Mouse (Mus musculus) granulocyte monocyte progenitor cell, adult 5-6 weeks (primary cell): ENCODE measurements at regions not wholly inside any gene's neighbourhood (a gene's known extent, or its start where the extent isn't known, plus 50 kb on each side); places are given as distances from the start of the nearest gene placed in this dataset.
A peak's percentile ranks its signal among the peaks of the same experiment; 100 is the strongest.

Experiments
- ATAC-seq: replicated peaks from 2 replicates; pipeline ENCODE4 v1.8.0; 2016; ENCODE audit warnings: mild to moderate bottlenecking, moderate TSS enrichment, inconsistent platforms; ENCODE audit not compliant: poor library complexity, severe bottlenecking

DNA sequence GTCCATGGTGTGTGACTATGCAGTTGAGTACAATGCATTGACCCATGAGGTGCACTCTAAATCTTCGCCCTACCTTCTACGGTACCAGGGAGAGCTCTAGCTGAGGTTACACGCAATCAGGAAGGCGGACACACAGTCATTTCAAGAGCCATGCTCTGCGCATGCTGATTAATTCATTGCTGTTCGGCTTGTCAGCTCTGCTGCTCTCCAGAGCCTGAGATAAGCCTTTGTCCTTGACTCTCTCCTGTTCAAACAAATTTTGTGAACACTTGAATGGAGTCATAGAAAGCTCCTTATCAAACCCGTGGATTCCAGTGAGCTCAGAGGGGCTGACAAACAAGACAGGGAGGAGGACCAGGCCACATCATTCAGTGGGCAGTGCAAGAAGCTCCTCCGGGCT, 304.8 kb upstream of the Zmiz1 start:
- ATAC-seq = no peak

DNA sequence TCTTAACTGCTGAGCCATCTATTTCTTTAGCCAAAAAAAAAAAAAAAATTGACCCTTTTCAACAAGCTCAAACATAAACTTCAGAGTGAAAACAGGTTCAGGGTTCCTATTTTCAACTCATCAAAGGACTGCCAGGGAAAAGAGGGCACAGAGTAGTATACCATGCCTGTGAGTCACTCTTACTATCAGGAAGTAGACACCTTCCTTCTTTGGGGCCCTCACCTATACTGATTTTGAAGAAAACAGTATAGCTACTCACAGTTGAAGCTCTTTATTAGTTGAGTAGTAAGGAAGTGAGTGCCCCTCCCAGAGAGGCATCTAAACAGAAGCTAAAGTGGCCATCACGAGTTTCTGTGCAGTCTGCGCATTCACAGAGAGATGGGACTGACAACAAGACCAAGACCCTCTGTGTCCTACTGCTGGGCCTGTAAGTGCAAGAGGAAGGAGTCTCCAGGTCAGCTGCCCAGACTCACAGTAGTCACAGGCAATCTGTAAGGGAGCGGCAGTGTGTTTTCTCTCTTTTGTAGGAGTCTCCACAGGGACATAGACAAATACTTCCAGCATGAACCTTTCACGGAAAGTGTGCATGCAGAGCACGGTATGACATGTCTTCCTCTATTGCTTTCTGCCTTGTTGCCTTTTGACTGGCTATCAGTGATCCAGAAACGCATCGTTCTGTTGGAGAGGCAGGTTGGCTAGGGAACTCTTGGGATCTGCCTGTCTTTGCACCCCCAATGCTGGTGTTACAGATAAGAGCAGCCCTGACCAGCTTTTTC, 303.8 kb upstream of the Zmiz1 start:
- ATAC-seq = no peak

DNA sequence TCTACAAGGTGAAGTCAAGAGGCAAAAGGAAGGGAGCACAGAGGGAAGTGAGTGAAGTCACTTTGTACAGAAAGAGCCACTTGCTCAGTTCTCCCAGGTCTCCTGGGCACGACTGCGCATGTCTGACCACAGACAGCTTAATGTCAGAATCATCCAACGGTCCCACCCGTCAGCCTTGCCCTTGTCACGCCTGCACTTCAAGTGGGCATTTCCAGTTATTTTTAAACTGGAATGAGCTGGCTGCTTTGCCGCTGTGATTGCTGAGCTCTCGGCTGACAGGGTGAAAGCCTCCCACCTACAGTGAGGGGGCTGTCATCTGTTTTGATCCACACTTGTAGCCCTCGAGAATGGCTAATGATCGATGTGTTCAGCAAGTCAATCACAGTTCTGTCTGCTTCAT, 302.8 kb upstream of the Zmiz1 start:
- ATAC-seq = no peak; the same call in 1 of the 2 replicates

DNA sequence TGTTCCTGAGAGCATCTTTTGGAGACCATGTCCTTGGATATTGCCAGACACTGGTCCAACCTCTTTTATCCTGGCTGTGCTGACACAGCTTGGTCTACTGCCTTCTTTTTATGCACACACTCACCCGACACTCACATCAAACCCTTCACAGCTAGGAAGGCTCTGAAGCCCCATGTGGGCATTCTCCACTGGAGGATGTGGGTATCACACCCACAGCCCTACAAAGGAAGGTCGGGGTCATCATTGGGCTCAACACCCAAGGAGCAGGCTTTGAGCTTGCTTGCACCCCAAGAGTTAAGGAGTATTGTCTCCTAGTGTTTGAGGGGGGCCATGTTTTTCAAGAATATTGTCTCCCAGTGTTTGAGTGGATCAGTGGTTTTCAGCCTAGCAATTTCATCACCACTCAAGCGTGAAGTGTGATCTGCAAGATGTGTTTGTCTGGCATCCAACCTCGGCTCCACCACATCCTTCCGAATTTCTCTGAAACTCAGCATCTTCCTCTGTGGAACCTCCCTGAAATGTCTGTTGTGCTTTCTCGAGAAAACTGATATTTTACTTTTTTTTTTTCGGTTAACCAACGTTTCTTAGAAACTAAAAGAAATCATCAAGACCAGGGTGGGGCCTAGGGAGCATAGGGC, 297.2 kb upstream of the Zmiz1 start:
- ATAC-seq = no peak

DNA sequence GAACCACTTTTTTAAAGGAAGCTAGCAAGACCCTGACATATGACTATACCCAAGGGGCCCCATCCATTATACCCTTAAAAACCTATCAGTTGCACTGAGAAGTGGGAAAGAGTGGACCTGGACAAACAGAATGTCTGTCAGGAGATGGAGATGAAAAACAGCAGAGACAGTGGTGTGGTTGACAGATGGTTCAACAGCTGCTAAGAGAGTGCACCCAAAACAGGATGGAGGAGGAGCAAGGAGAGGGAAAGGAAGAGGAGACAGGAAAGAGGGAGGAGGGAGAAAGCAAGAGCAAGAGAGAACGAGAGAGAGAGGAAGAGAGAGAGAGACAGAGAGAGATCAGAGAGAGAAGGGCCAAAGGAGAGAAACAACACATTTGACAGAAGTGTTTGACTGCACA, 292.8 kb upstream of the Zmiz1 start:
- ATAC-seq = no peak

DNA sequence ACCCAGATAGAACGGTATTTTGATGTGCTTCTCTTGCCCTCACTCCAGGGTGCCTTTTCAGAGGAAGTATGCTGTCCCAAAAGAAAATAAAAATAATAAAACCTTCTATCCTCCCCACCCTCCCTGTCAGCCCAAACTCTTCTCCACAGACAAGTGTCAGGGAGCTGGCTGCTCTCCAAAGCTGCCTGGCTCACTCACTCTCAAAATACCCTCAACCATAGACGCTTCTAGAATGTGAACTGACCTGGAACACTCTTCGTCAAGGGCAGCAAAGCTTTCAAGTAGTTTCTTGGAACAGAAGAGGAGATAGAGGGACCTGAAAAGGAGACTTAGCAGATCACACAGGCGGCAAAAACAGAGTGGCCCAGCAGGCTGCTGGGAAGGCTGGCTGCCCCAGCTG, 291.4 kb upstream of the Zmiz1 start:
- no peak for ATAC-seq

DNA sequence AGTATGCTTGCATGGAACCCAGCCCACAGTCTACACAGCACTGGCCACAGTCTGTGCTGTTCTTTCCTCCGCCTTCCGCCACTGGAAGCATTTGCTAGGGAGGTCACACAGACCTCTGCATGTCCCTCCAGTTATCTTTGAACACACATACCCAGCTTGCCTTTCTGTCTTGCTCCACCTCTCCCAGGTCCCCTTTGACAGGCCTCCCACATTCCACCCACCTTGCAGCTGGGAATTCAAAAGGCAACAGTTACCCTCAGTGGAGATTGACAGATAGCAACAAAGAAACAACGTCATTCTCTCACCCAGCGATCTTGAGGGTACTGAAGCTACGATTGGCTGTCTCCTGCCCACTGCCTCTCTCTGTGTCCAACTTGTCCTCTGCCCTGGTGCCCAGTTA, 290.7 kb upstream of the Zmiz1 start:
- ATAC-seq = no peak

DNA sequence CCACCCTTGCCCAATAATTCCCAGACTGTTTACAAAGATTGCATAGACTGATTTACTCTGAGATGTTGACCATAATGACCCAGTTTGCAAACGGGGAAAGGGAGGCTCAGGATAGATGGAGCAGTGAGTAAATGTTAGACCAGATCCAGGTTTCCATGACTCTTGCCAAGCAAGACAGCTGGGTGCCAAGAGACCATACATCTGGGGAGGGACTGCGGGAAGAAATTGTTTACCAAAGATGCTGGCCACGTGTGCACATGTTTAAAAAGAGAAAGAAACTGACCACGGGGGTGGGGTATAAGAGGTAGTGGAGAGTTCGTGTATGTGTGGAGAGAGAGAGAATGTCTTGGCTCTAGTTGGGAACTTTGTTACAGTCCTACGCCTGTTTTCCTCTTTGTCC, 285.7 kb upstream of the Zmiz1 start:
- ATAC-seq = no peak

DNA sequence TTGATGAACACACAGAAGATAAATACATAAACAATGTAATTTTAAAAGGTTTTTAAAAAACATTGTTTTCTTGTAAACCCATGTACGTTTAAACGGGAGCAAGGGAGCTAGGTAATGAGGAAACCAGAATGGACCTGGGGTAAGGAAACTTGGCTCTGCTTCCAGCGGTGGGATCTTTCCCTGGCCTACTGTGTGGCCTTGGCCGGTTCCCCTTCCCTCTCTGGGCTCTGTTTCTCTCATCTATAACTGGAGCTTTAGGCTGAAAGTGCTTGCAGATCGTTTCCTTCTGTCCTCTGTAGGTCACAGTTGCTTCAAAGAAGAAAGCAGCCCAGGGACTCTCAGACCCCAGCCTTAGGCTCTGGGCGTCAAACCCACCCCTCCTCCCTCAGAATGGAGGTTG, 285.1 kb upstream of the Zmiz1 start:
- no peak for ATAC-seq

DNA sequence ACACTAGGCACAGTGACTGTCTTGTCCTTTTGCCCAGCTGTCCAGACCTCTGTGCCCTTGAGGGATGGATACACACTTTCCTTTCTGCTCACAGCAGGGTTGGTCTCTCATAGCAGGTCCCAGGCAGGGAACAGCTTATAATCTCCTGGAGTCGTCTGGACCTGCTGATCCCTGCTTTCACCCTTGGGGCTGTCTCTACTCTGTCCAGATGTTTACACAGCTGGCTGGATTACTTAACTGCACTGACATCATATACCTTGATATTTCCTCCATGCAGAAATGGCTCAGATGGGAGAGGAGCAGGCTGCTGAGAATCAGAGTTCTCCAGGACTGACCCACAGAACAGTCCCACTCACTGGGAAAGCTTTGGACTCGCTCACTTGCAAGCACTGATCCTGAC, 284.6 kb upstream of the Zmiz1 start:
- ATAC-seq = no peak

DNA sequence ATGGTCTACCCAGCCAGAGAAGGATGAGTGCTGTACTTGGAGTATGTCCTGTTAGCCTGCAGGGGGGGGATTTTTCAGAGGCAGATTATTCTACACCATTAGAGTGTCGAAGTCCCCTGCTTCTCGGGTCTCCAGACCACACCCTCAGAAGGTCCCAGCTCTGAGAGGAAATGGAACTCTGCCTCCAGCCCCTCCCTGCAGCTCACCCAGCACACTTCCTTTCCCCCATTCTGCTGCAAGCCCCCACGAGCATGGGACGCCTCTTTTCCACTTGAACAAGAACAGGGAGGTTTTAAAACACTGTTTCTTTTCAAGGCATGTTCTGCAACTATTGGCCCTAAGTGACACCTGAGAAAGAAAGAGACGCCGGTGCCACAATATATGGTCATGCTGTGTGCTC, 282.8 kb upstream of the Zmiz1 start:
- peak; percentile 46 for ATAC-seq

DNA sequence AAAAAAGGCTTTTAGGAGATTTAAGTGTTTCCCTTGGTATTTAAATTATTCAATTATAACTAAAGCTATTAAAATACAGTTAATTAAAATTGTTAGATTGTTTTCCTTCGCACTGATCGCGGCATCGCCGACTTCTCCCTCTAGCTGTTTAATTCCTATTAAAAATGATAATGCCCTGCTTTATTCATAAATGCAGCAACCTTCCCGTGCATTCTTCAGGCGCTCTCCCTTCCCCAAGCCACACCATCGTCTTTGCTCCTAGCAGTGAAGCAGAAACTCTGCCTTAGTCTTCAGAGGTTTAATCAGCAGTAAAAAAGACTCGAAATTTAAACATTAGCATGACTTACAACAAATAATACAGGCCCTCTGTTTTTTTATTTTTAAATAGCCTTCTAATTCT, 278.9 kb upstream of the Zmiz1 start:
- ATAC-seq = no peak

DNA sequence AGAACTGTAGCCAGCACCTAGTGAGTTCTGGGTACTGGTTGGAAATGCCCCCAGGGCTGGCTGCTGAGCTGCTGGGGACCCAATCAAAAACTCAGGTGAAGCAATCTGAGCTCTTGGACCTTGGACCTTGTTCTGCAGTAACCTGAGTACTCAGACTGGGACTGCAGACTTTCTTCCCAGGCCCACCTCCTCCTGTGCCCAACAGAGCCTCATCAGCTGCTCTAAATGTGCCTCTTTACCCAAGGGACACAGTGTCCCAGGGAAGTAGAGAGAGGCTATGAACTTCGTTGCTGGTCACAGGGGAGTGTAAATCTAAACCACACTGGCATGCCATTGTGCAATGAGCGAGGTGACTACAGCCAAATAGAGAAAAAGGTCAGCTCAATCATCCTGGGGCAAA, 277.6 kb upstream of the Zmiz1 start:
- no peak for ATAC-seq

DNA sequence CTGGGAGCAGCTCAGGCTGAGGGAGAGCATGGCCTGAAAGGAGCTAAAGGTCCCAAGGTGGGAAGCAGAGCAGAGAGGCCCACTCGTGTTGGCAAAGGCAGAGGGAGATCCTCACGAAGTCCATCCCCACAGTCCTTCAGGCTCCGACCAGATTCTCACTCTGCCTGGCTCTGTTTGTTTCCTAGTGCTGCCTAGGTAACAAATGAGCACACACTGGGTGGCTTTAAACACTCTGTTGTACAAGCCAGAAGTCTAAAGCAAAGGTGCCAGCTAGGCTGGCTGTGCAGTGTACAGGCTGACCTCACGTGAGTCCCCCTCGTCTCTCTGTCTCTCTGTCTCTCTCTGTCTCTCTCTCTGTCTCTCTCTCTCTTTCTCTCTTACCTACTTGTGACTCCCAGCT, 274.9 kb upstream of the Zmiz1 start:
- ATAC-seq = no peak

DNA sequence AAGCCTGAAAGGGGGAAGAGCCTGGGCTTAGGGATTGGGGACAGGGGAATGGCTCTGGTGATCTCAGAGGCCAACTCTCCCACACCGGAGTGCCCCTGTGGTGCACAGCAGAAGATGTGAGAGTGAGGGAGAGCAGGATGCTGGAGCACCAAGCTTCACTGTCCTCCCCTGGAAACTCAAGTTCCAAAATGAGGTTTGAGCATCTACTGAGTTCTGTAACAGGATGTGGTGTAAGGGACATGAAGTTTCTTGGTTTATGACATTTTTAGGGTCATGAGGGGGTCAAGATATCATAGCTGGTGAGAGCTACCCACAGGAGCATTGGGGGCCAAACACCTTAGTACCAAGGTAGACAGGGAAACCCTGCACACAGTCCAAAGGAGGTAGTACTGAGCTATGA, 274.1 kb upstream of the Zmiz1 start:
- ATAC-seq = no peak

DNA sequence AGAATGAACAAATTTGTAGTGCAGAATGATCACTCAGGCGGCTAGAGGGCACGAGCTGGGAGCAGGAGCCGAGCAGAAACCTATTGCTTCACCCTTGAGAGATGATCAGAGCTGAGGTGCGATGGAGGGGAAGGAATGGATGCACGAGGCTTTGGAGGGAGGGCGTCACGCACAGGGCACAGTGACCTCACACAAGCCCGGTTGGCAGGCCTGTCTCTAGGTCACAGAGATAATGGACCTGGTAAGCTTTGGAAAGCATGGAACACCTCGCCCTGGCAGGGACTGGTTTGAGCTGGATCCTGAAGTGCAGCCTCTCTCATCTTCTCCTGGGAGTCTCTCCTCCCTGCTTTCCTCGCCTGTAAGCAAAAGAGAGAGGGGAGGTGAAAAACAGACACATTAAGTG, 273.4 kb upstream of the Zmiz1 start:
- ATAC-seq = no peak

DNA sequence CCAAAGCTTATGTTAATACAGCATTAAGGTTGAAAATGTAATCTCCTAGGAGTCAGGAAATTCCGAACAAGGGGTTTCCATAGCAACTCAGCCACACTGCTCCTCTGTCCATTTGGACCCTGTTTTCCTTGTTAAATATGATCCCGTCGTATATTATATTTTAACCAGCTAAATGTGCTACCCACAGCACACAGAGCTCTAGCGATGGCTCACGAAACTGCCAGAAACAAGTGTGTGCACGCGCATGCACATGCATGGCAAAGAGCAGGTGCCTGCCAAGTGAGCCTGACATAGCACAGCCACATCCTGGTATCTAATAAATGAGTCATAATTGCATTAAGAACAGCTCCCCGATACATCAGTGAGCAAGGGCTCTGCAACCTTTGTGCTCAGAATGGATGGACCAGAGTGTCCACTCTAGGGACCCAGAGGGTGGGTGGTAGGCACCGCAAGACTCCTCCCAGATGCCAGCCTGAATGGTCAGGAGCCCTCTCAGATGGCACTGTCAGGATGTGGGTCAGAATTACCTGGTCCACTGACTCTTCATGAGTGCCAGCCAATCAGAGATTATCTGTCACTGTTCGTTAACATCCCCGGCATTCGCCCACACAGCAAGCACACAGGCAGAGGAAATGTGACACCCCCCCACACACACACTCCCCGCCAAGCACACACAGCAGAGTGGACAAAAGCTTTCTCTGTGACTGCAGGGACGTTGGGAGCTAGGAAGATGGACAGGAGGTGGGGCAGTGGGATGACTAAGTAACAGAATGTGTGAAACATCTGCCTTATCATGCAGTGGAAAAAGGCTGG, 272.8 kb upstream of the Zmiz1 start:
- ATAC-seq = no peak

DNA sequence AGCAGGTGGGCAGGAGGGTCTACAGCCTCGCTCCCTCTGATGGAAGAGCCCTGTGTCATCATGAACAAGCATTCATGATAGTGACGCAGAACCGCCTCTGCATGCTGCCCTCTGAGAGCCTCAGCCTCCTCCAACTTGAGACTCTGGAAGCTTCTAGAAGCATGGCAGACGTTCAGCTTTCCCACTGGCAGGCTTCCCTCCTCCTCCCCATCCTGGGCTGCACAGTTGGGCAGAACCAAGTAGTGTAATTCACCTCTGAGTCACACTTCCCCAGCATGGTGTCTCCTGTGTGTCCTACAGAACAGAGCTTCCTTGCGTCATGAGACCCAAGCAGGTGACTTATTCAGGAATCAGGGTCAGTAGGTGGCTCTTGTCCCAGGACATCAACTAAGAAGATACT, 271.3 kb upstream of the Zmiz1 start:
- no peak for ATAC-seq

DNA sequence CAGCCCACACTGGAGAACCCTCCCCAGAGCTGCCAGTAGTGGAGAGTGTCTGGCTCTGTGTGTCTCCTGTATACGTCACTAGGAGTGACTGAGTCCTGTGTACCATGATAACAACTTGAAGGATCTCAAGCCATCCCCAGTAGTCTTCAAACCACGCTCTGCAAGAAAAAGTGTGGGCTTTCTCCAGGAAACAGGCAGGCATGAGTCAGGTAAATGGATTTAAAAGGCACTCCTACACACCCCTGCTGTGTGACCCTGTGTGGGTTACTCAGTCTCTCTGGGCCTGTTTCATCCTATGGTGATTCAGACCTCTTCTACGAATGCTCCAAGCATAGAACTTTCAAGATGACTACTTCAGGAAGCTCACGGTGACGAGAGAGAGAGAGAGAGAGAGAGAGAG, 269.7 kb upstream of the Zmiz1 start:
- no peak for ATAC-seq

DNA sequence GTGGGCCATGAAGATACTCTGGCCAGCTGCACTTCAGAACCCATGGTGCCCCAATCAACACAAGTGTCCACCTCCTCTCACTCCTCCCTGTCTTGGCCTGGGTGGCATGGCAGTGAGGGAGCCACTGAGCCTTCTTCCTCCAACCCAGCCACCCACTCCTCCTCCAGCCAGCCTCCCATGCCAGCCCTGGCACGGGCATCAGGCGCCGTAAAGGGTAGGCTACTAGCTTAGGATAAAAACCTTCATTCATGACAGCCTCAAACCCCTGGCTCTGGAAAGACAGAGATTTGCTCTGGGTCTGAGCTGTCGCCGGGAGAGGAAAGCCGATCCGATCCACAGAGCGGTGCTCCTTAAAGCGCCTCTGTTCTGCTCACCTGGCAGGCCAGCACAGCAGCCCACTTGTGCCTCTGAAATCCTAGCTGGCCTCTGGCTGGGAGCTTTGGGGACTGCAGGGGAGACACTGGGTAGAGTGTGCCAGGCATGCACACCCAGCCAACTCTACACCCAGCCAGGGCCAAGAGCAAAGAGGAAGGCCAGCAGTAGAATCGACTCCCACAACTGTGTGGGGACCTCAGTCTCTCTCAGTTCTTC, 268.2 kb upstream of the Zmiz1 start:
- ATAC-seq = no peak

DNA sequence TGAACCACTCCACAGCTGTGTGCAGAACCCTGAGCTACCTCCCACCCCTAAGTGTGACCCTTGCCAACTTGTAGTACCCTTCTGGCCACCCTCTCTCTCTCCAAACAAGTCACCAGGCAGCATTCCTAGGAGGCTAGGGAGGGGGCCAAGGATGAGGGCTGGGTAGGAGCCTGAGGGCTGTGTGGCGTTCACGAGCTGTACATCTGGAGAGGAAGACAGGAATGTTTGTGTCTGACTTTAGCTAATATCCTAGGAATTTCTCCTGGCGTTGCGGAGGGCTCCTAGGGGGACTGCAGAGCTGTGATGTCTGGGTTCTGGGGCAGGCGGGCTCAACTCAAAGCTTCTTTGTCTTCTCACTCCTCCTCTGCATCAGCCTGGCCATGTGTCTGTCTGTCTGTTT, 262.2 kb upstream of the Zmiz1 start:
- ATAC-seq = no peak
